Mouse (Mus musculus) subcutaneous adipose tissue, adult 2 months (tissue): Measurements from ENCODE around the gene Naip2. TPM values are rescaled to one million over a fixed set of nuclear protein-coding genes. Genes with fewer than 3 reads are reported as not detected.

Source experiments
- polyA plus RNA-seq: library from polyadenylated mRNA; depleted of rRNA; stranded (reverse); fragments of >200 nt; gene quantifications from 2 replicates; pipeline ENCODE4 v1.2.3, GENCODE M21; 2012; ENCODE audit warnings: low replicate concordance; rRNA removed

Naip2 gene
- polyA plus RNA-seq, result 1.6 and 3.2 TPM in 2 replicates

DNA sequence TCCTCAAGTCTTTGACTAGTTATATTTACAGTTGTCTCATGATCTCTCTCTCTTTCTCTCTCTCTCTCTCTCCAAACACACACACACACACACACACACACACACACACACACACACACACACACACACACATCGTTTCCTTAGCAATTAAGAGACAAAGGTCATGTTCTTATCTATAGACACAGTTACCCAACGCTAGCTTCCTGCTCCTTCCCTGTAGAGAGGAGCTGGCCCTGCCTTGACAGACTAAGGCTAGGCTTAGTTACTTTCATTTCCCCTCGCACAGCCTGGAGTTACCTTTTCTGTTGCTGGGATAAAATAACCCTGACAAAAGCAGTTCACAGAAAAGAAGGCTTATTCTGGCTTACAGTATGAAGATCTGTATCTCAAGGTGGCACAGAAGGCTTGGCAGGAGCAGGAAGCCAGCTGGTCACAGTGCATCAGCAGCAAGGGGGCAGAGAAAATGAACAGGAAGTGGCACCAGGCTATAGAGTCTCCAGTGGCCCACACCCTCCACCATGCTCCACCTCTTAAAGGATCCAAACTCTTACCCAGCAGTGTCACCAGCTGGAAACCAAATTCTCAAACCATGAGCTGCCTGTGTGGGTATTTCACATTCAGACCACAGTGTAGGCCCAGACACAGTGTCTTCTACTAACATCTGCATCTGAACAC lies at the start of gene Naip2:
Gene Naip2 (minus strand): TSS at position 434 of the 675 bp plus-strand sequence.

DNA sequence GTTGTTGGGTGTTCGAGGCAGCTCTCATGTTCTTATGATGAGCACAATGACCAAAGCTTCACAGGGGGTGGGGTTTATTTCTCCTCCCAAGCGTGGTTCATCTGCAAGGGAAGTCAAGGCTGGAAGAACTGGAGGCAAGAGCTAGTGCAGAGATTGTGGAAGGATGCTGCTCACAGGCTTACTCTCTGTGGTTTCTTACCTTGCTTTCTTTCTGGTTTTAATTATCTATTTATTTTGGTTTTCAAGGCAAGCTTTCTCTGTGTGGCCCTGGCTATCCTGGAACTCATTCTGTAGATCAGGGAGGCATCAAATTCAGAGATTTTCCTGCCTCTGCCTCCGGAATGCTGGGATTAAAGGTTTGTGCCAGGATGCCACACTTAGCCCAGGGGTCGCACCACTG lies 44.3 kb upstream of the Naip2 start, which contains the start of gene Naip5:
Gene Naip5 (minus strand): TSS at position 101 of the 400 bp plus-strand sequence.

DNA sequence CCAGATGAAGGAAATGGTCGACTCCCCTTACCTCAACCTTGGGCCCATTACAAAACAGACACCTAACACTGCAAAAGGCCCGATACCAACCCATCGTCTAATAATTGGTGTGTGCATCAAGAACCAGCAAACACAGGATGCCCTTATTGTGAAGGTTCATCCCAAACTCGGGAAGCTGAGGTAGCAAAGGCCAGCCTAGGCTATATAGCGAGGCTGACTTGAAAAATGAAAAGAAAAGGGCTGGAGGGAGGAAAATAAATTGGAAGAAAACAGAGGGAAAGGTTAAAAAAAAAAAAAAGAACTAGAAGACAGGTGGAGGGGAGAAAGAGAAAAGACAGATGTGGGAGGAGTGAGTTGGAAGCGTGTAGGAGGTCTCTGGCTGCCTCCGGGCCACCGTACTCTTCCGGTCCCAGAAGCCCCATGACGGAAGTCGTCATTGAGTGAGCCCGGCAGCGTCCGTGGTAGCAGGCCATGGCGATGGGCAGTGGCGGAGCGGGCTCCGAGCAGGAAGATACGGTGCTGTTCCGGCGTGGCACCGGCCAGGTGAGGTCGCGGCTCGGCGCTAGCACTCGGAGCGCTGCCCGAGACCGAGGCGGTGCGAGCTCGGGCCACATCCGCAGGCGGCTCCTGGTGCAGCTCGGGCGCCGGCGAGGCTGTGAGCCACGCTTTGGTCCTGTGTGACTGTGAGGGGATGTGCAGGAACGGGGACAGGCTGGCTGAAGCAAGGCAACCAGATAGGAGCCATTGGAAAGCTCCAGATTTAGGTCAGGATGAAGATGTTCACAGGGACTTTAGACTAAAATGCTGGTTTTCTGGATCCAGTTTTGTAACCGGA lies 77.3 kb downstream of the Naip2 start, which contains the start of gene Smn1:
Gene Smn1 (plus strand): TSS at position 430 of the 835 bp plus-strand sequence.

DNA sequence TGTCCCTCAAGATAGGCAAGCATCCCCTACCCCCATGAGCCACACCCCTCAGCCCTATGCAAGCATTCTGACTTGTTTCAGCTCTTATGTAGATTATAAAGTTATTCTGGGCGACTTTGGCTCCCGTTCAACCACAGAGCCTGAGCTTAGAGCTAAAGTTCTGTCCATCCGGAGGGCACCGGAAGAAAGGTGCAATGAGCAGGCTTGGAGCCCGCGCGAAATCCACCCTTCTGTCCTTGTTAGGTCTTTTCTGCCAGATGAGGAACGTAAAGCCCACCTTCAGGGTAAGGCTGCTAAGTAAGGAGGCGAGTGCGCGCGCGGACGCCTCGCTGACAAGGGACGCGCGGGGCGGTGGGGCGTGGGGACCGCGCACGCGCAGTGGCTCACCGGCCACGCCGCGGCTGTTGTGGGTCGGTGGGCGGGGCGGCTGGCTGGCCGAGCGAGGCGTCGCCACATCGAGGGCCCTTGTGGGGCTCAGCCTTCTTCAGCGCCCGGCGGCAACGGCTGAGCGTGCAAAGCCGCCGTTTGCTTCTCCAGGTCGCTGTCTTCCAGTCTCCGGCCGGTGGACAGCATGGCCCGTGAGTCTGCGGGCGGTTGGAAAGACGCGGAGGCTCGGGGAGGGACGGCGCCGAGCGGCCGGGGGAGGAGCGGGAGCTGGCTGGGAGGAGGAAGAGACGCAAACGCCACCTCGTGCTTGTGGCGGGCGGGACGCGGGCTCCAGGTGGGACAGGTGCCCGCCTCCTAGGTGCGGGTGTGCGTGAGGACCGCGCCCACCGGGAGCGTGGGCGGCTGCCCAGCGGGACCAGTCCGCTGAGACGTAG lies 94.0 kb downstream of the Naip2 start, which contains the start of gene Serf1:
Gene Serf1 (plus strand): TSS at position 361 of the 821 bp plus-strand sequence.

DNA sequence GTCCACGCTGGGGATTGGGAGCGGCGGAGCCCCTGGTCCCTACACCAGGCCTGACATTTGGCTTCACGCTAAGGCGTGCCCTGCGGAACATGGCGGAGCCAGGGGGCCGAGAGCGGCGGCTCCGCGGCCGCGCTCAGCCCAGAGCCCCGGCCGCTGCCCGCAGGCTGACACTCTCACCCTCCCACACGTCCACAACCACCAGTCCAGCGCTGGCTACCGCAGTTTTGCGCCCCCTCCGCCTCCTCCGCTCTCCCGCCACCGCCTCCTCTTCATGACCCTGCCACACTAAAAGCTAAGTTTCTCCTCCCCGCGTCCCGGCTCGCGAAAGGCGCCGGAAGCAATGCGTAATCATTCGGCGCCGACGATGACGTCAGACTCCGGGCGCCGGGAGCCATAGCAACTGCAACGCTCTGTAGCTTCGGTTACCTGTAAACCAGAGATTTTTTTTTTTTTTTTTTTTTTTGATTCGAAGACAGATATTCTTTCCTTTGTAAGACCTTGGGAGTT lies 98.1 kb downstream of the Naip2 start, which contains the start of gene Bdp1:
Gene Bdp1 (minus strand): TSS at position 323 of the 507 bp plus-strand sequence.

Other genes with a start within 250 kb of the Naip2 start
- 41.2 and 47.2 TPM in 2 replicates for gene Mccc2, start 186.5 kb downstream of the Naip2 start, polyA plus RNA-seq
- 1.9 and 3.3 TPM in 2 replicates for gene Bdp1, start 98.0 kb downstream of the Naip2 start, polyA plus RNA-seq
- gene Serf1, start 94.1 kb downstream of the Naip2 start, polyA plus RNA-seq, result 7.0 and 8.6 TPM in 2 replicates
- gene Smn1, start 77.2 kb downstream of the Naip2 start, polyA plus RNA-seq, result 9.8 and 17.1 TPM in 2 replicates
- 2.8 and 5.5 TPM in 2 replicates for gene Naip5, start 44.2 kb upstream of the Naip2 start, polyA plus RNA-seq
- gene Naip6, start 115.6 kb upstream of the Naip2 start, polyA plus RNA-seq, result 1.7 and 6.7 TPM in 2 replicates